Mouse (Mus musculus) heart, embryonic 15.5 days (tissue): ENCODE measurements at regions not wholly inside any gene's neighbourhood (a gene's known extent, or its start where the extent isn't known, plus 50 kb on each side); places are given as distances from the start of the nearest gene placed in this dataset.
"Not testable (repeated sequence)": the region's sequence is repeated elsewhere in the genome, so short reads cannot be mapped to it uniquely, and the experiment has no call there.

Experiments
- ATAC-seq: fragments of 200-750 bp; cut with Nextera tagmentation; replicated peaks from 2 replicates; pipeline ENCODE4 v1.8.0; 2017; ENCODE audit warnings: low read depth, moderate TSS enrichment; ENCODE audit not compliant: insufficient number of reproducible peaks, insufficient read depth, low FRiP score
- H3K27ac ChIP-seq: fragments of 300-500 bp; sonication (generic); 2 replicates; pipeline ENCODE4 v1.5.1; 2015; ENCODE audit warnings: mild to moderate bottlenecking, inconsistent platforms
- H3K27me3 ChIP-seq: fragments of 300-500 bp; sonication (generic); 2 replicates; pipeline ENCODE4 v1.6.1; 2015; ENCODE audit warnings: inconsistent platforms
- H3K36me3 ChIP-seq: fragments of 300-500 bp; sonication (generic); 2 replicates; pipeline ENCODE4 v1.6.1; 2015; ENCODE audit warnings: mild to moderate bottlenecking, inconsistent platforms
- H3K4me1 ChIP-seq: fragments of 300-500 bp; sonication (generic); replicated peaks from 2 replicates; pipeline ENCODE4 v1.6.1; 2015; ENCODE audit warnings: inconsistent platforms
- H3K4me2 ChIP-seq: fragments of 300-500 bp; sonication (generic); 2 replicates; pipeline ENCODE4 v1.6.1; 2015; ENCODE audit warnings: inconsistent platforms, mild to moderate bottlenecking, moderate library complexity
- H3K4me3 ChIP-seq: fragments of 300-500 bp; sonication (generic); 2 replicates; pipeline ENCODE4 v1.5.1; 2015; ENCODE audit warnings: mild to moderate bottlenecking, inconsistent platforms
- H3K9ac ChIP-seq: fragments of 300-500 bp; sonication (generic); 2 replicates; pipeline ENCODE4 v1.6.1; 2015; ENCODE audit warnings: mild to moderate bottlenecking, inconsistent platforms
- H3K9me3 ChIP-seq: fragments of 300-500 bp; sonication (generic); replicated peaks from 2 replicates; pipeline ENCODE4 v1.6.1; 2016; ENCODE audit warnings: inconsistent platforms
- WGBS: fragments of 180-500 bp; shearing (Covaris S2); methylation state at CpG from one replicate; pipeline ENCODE4 v1.1.7; 2015; ENCODE audit warnings: mixed read lengths; 5-methylcytosine and 5-hydroxymethylcytosine counted together

DNA sequence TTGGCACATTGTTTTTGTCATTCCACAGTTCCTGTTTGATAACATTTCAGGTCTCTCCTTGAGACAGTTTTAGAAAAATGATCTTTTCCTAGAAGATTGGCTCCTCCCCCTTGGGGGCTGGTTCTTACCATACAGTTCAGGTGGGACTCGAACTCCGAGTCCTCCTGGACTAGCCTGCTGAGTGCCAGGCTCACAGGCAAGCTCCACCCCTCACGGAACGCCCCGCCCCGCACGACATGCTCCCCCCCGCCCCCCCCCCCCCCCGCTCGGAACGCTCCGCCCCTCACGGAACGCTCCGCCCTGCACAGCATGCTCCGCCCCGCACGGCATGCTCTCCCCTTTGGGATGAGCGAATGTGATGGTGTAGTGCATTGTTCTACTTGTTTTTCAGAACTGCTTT is 65.9 kb upstream of the Inpp5a start:
- Histone ChIP-seq H3K4me1 (peaks cover 58% of the 10 kb centered on the region), H3K9ac (no peak overlapping the region), H3K27ac (no peak overlapping the region), H3K9me3 (no peaks in the 10 kb centered on the region), H3K36me3 (no peaks in the 10 kb centered on the region), H3K4me3 (no peak overlapping the region), H3K4me2 (no peak overlapping the region), H3K27me3 (no peaks in the 10 kb centered on the region)
- 81% methylated on average over 19 of the region's 19 CpGs for WGBS
- ATAC-seq, result no peak

DNA sequence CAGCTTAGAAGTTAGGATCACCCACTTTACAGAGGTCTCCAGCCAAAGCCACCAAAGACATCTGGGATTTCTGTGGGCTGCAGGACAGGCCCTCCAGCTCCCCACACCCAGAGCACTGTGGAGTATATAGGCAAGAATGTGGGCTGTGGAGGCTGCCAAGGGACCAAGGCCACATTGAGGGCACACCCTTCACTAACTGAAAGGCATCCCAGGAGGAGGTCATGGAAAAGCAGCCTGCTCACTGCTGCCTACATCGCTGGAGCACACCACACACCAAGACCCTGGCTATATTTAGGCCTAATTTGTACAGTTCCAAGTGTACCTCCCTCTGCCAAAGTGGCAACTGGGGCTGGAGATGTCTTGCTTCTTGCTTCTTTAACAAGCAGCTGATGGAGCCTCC is 61.9 kb upstream of the Inpp5a start:
- 48% methylated on average over 1 of the region's 1 CpGs for WGBS
- Histone ChIP-seq H3K4me2 (no peak overlapping the region), H3K9ac (0 out of 2 replicates have a peak overlapping the region, but pooled peaks have one; percentile 7)

GRCm38 (mm10) chr7:139332791-139333190 is 56.1 kb upstream of the Inpp5a start:
- ATAC-seq, result no peak
- no peaks in the 10 kb centered on the region for H3K36me3 ChIP-seq

More for the DNA sequence above, 61.9 kb upstream of the Inpp5a start:
- Histone ChIP-seq H3K27me3 (no peaks in the 10 kb centered on the region), H3K4me1 (peaks cover 33% of the 10 kb centered on the region), H3K4me3 (no peak overlapping the region), H3K9me3 (no peaks in the 10 kb centered on the region), H3K36me3 (no peaks in the 10 kb centered on the region), H3K27ac (peak overlapping the region; percentile 84)
- ATAC-seq, result peak; percentile 87

GRCm38 (mm10) chr7:139337998-139338397 is 50.9 kb upstream of the Inpp5a start:
- H3K4me1 ChIP-seq, H3K9ac ChIP-seq, H3K27ac ChIP-seq, H3K27me3 ChIP-seq, H3K9me3 ChIP-seq, H3K4me3 ChIP-seq, H3K4me2 ChIP-seq, H3K36me3 ChIP-seq, ATAC-seq: not testable (repeated sequence)
- WGBS, result 89% methylated on average over 2 of the region's 2 CpGs

More at GRCm38 (mm10) chr7:139332791-139333190, 56.1 kb upstream of the Inpp5a start:
- Histone ChIP-seq H3K27ac (no peak overlapping the region), H3K9me3 (no peaks in the 10 kb centered on the region), H3K4me3 (no peak overlapping the region), H3K4me2 (no peak overlapping the region), H3K4me1 (peaks cover 3% of the 10 kb centered on the region), H3K27me3 (no peaks in the 10 kb centered on the region), H3K9ac (no peak overlapping the region)
- WGBS, result 62% methylated on average over 6 of the region's 6 CpGs
